Mouse (Mus musculus) monocyte, adult 5-6 weeks (primary cell): ENCODE measurements around the gene Rasgef1c. TPM values are rescaled to one million over a fixed set of nuclear protein-coding genes. Genes with fewer than 3 reads are reported as not detected.

ENCODE experiments used
- ATAC-seq: fragments of 153-309, 156-312 bp; replicated peaks from 2 replicates; pipeline ENCODE4 v1.8.0; 2017; ENCODE audit warnings: mild to moderate bottlenecking; ENCODE audit not compliant: low TSS enrichment, insufficient number of reproducible peaks, severe bottlenecking, poor library complexity, low FRiP score
- total RNA-seq: library from RNA; stranded (forward); fragments of 200-1000, 200-491, 200-594 nt; gene quantifications from 3 replicates; pipeline ENCODE4 v1.2.3, GENCODE M21; 2017

Rasgef1c gene
- total RNA-seq, 1 experiment from 2014 or later, result not detected

- ATAC-seq, result no peak
Observed at GRCm38 (mm10) chr11:49958017-49958416, 56.4 kb downstream of the Rasgef1c start.

- ATAC-seq, result peak; percentile 63; the same call in 1 of the 2 replicates
Observed at GRCm38 (mm10) chr11:49961098-49961740, 59.6 kb downstream of the Rasgef1c start.

GRCm38 (mm10) chr11:49965320-49965719 is 63.7 kb downstream of the Rasgef1c start:
- ATAC-seq, result no peak

- no peak for ATAC-seq
Observed at GRCm38 (mm10) chr11:49969692-49970091, 68.1 kb downstream of the Rasgef1c start.

DNA sequence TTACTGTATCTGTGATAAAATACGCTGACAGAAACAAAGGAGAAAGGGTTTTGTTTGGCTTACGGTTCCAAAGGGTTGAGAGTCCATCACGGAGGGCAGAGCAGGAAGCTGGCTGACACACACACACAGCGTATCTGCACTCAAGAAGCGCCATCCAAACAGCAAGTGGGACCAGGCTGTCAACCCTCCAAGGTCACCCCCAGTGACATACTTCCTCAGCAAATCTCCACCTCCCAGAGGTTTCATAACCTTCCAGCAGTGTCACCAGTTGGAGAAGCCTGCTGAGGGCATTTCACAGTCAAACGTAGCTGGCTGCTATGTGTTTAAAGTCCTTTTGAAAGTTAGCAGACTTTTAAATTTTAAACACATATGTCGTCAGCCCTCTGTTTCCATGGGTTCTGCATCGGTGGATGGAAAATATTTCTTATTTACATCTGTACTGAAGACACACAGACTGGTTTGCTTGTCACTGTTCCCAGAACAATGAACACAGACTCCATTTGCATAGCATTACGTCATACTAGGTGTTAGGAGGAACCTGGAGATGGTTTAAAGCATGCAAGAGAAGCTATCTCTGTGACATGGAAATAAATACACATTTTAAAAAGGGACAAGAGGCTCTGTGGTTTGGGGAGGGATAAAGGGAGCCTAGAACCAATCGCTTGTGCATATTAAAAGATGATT is 72.2 kb downstream of the Rasgef1c start:
- no peak for ATAC-seq

- ATAC-seq, result no peak
Observed at GRCm38 (mm10) chr11:49974675-49975074, 73.0 kb downstream of the Rasgef1c start.

DNA sequence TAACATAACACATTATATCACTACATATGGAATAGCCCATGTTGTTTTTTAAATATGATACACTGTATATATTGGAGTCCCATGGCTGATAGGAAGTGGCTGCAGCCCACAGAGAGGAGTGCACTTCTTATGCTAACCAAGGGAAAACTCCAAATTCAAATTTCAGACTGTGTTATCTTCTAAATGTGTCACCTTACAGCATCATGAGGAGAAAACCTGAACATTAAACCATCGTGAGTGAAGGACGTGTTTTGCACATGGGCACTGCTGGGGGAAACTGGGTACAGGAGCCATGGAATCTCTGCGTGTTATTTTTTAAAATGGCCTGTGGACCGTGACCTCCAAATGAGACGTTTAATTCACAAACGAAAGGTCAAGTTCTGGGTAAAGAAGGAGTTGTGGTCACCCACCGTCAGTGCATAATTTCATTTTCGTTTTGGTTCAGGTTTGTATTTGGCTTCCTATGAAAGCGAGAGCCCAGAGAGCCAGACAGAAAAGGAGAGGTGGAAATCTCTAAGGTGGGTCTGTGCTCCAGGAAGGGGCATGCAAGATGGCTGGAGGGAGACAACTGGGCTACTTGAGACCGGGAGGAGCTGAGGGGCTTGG is 76.4 kb downstream of the Rasgef1c start:
- ATAC-seq, result no peak

DNA sequence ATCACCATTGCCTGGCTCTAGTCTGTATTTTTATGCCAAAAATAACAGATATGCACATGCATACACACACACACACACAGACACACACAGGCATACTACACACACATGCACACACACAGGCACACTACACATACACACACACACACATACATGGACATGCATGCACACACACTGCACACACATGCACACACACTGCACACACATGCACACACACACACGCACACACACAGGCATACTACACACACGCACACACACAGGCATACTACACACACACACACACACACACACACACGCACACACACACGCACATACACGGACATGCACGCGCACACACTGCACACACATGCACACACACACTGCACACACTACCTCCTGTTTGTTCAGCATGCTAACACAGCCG is 77.3 kb downstream of the Rasgef1c start:
- no peak for ATAC-seq

DNA sequence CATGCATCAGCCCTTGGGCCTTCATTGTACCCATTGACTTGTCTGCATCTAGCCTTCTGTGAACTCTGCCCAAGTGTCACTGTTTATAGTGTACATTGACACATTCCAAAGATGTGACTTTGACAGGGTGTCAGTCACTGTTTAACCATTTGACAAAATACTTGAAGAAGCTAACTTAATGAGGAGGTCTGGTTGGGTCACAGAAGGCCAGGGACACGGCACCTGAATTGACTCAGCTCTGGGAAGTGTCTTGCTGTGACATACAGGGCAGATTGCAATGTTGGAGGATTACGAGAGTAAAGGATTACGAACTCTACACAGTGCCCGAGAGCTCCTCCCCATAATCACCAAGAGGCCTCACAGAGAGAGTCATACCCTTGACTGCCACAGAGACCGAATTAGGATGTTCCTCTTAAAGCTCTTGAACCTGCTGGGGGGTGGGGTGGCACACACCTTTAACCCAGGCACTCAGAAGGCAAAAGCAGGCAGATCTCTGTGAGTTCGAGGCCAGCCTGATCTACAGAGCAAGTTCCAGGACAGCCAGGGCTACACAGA is 79.1 kb downstream of the Rasgef1c start:
- ATAC-seq, result no peak

- ATAC-seq, result no peak
Observed at GRCm38 (mm10) chr11:49981321-49981963, 79.8 kb downstream of the Rasgef1c start.

- ATAC-seq, result no peak
Observed at GRCm38 (mm10) chr11:49982094-49982493, 80.5 kb downstream of the Rasgef1c start.

- peak; percentile 21 for ATAC-seq
Observed at GRCm38 (mm10) chr11:49982881-49983280, 81.2 kb downstream of the Rasgef1c start.

GRCm38 (mm10) chr11:49983875-49984552 is 82.4 kb downstream of the Rasgef1c start:
- ATAC-seq, result peak; percentile 57

DNA sequence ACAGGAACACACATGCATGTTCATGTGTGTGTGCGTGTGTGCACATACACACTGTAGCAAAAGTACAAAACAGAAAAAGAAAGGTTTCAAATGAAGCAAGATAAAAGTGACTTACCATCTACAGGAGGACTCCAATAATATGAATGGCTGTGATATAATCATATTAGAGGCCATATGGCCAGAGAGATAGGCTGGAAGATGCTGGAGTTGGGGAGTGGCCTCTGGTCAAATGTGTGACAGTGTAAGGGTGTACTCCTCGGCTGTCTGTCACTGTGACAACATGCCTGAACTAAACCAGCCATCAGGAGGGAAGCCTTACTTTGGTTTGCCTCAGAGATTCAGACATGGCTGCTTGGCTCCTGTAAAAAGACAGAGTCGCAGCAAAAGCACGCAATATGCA is 83.4 kb downstream of the Rasgef1c start:
- no peak for ATAC-seq

DNA sequence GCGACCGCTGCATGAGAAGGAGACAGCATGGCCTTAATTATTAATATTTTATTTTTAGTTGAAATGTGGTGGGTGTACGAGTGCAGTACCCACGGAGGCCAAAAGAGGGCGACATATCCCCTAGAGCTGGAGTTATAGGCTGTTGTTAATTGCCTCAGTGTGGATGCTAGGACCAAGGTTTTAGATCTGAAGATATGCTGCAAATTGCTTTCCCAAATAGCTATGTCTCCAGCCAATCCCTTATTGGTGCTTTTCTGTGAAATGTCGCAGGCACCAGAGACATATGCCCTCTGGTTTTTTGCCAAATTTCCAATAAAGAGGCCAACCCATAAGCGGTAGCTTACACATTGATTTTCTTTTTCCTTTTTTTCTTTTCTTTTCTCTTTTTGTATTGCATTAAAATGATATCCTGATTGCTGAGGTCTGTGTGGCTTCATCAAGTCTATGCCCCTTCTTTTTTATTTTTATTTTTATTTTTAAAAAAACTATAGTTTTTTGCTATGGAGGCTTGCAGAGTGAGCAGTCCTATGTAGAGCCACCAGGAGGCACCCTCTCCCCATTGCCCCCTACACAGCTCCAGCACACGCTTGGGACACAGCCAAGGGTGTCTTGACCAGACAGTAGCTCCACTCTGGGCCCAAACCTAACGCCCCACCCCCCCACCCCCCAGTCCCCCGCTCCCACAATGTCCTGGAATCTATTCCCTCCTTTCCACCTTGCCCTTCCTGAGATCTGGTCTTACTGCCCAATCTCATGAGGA is 84.8 kb downstream of the Rasgef1c start:
- 0 out of 2 replicates have a peak, but pooled peaks have one; percentile 23 for ATAC-seq

DNA sequence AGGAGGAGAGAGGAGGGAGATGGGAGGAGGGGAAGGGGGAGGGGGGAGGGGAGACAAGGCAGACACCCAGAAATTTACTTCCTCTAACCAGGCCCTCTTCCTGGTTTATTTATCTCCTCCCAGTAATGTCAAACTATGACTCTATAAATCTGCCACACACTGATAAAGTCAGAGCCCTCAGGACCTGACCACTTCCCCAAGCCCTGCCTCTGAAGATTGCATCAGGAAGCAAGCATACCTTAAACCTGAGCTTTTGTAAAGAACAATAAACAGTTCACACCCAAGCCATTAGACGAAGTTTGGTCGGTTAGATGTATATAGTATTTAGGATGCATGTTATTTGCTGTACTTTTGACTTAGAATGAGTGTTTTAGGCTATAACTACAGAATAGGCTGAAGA is 92.9 kb downstream of the Rasgef1c start:
- peak; percentile 72 for ATAC-seq

- ATAC-seq, result no peak
Observed at GRCm38 (mm10) chr11:49996398-49996797, 94.8 kb downstream of the Rasgef1c start.

- peak; percentile 80 for ATAC-seq
Observed at GRCm38 (mm10) chr11:49997321-49997720, 95.7 kb downstream of the Rasgef1c start.
